Mouse (Mus musculus): ENCODE results near the gene Sh3gl1. TPM values are rescaled to one million over a fixed set of nuclear protein-coding genes. Genes with fewer than 3 reads are reported as not detected.

Sh3gl1 gene
- polyA plus RNA-seq, 1 experiment: 248 TPM

DNA sequence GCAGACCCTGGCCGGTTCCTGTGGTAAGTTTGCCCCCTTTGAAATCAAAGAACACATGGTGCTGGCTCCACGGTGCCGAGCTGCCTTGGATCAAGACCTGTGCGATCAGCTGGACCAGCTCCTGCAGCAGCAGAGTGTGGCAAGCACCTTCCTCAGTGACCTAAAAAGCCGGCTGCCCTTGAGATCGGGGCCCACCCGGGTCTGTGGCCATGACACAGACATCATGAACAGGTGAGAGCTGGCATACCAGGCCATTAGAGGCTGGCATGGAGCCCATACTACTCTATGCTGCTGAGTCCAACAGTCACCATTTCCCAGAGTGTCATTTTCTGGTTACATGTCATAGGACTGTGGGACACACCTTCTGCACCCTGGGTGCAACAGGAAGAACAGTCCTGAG lies 25.6 kb upstream of the Sh3gl1 start:
- no peaks in the 10 kb centered on the region for H3K4me1 ChIP-seq (replicated peaks; ENCODE audit: control insufficient read depth, insufficient read depth, low read length)
- H3K4me3 ChIP-seq (ENCODE audit: control insufficient read depth, insufficient read depth, low read length): no peak overlapping the region
- H3K27ac ChIP-seq (ENCODE audit: control insufficient read depth, insufficient read depth, low read length): no peak overlapping the region
- DNase-seq: no peak
- 94% methylated on average over 7 of the region's 7 CpGs for WGBS
- peaks cover 57% of the 10 kb centered on the region for H3K36me3 ChIP-seq (ENCODE audit: control insufficient read depth, insufficient read depth, low read length)
- TF ChIP-seq CTCF (IDR thresholded peaks at IDR 0.05; ENCODE audit: borderline replicate concordance, control insufficient read depth, extremely low read depth, insufficient read depth, low read length, poor library complexity) (no peak), POLR2A (IDR thresholded peaks at IDR 0.05; ENCODE audit: control insufficient read depth, extremely low read depth, insufficient read depth, low read length, poor library complexity) (no peak)
- H3K27me3 ChIP-seq (ENCODE audit: control insufficient read depth, insufficient read depth, low read length): no peaks in the 10 kb centered on the region

DNA sequence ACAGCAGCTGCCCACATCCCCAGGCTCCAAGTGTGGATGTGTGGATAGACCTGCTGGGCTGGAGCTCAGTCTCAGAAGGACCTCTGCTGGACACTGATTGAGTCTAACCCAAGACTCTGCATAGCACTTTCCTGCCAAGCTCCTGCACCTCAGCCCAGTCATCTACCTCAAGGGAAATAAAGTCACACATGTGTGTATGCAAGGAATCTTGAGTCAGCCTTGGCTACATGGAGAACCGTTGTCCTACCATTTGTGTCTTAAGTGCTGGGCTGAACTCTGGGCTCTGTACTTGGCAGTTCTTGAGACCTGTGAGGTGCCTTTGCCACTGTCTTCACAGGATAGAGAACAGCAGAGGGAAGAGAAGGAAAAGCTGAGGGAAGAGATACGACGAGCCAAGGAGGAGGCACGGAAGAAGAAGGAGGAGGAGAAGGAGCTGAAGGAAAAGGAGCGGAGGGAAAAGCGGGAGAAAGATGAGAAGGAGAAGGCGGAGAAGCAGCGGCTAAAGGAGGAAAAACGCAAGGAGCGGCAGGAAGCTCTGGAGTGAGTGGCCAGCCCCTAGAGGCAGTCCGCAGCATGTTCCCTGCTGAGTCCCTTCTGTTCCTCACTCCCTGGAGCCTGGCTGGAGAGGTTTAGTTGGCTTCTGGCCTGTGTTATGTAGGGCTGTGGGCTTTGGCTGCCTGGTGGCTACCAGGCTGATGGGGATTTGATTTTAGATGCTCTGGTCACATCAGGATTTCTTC lies 21.1 kb upstream of the Sh3gl1 start:
- Histone ChIP-seq H3K27me3 (ENCODE audit: control insufficient read depth, insufficient read depth, low read length) (no peaks in the 10 kb centered on the region), H3K36me3 (ENCODE audit: control insufficient read depth, insufficient read depth, low read length) (peaks cover 40% of the 10 kb centered on the region), H3K4me3 (ENCODE audit: control insufficient read depth, insufficient read depth, low read length) (no peak overlapping the region), H3K4me1 (replicated peaks; ENCODE audit: control insufficient read depth, insufficient read depth, low read length) (no peaks in the 10 kb centered on the region), H3K27ac (ENCODE audit: control insufficient read depth, insufficient read depth, low read length) (no peak overlapping the region)
- no peak for TF ChIP-seq CTCF (IDR thresholded peaks at IDR 0.05; ENCODE audit: borderline replicate concordance, control insufficient read depth, extremely low read depth, insufficient read depth, low read length, poor library complexity)
- TF ChIP-seq POLR2A (IDR thresholded peaks at IDR 0.05; ENCODE audit: control insufficient read depth, extremely low read depth, insufficient read depth, low read length, poor library complexity): no peak
- 95% methylated on average over 11 of the region's 11 CpGs for WGBS
- no peak for DNase-seq

- H3K27ac ChIP-seq (ENCODE audit: control insufficient read depth, insufficient read depth, low read length): no peak overlapping the region
- no peak for TF ChIP-seq CTCF (IDR thresholded peaks at IDR 0.05; ENCODE audit: borderline replicate concordance, control insufficient read depth, extremely low read depth, insufficient read depth, low read length, poor library complexity)
- TF ChIP-seq POLR2A (IDR thresholded peaks at IDR 0.05; ENCODE audit: control insufficient read depth, extremely low read depth, insufficient read depth, low read length, poor library complexity): no peak
- WGBS: 94% methylated on average over 4 of the region's 4 CpGs
Observed at GRCm38 (mm10) chr17:56055945-56056678, 19.7 kb upstream of the Sh3gl1 start.

DNA sequence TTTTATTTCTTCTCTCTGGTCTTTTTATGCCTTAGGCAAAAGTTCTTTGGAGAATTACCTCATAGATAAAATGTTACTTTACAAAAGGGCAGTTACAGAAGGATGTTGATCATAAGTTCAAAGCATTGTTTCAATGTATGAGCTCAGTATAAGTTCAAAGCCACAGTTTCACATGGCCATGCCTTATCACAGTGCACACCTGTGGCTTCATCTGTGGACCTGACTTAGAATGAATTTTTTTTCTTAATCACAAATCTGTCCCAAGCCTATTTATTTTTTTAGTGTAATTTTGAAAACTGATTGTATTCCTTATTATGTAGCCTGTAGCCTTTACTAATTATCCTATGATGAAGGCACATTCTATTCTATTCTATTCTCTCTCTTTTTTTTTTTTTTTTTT lies 18.5 kb upstream of the Sh3gl1 start:
- Histone ChIP-seq H3K27ac (ENCODE audit: control insufficient read depth, insufficient read depth, low read length) (no peak overlapping the region), H3K4me1 (replicated peaks; ENCODE audit: control insufficient read depth, insufficient read depth, low read length) (no peaks in the 10 kb centered on the region), H3K27me3 (ENCODE audit: control insufficient read depth, insufficient read depth, low read length) (no peaks in the 10 kb centered on the region), H3K4me3 (ENCODE audit: control insufficient read depth, insufficient read depth, low read length) (no peak overlapping the region), H3K36me3 (ENCODE audit: control insufficient read depth, insufficient read depth, low read length) (peaks cover 28% of the 10 kb centered on the region)
- DNase-seq: no peak
- TF ChIP-seq POLR2A (IDR thresholded peaks at IDR 0.05; ENCODE audit: control insufficient read depth, extremely low read depth, insufficient read depth, low read length, poor library complexity): no peak
- TF ChIP-seq CTCF (IDR thresholded peaks at IDR 0.05; ENCODE audit: borderline replicate concordance, control insufficient read depth, extremely low read depth, insufficient read depth, low read length, poor library complexity): no peak

More at GRCm38 (mm10) chr17:56055945-56056678, 19.7 kb upstream of the Sh3gl1 start:
- H3K27me3 ChIP-seq (ENCODE audit: control insufficient read depth, insufficient read depth, low read length): no peaks in the 10 kb centered on the region
- DNase-seq: no peak
- no peaks in the 10 kb centered on the region for H3K4me1 ChIP-seq (replicated peaks; ENCODE audit: control insufficient read depth, insufficient read depth, low read length)
- no peak overlapping the region for H3K4me3 ChIP-seq (ENCODE audit: control insufficient read depth, insufficient read depth, low read length)
- peaks cover 26% of the 10 kb centered on the region for H3K36me3 ChIP-seq (ENCODE audit: control insufficient read depth, insufficient read depth, low read length)

GRCm38 (mm10) chr17:56051369-56051768 lies 14.9 kb upstream of the Sh3gl1 start:
- no peaks in the 10 kb centered on the region for H3K27me3 ChIP-seq (ENCODE audit: control insufficient read depth, insufficient read depth, low read length)
- TF ChIP-seq POLR2A (IDR thresholded peaks at IDR 0.05; ENCODE audit: control insufficient read depth, extremely low read depth, insufficient read depth, low read length, poor library complexity) (no peak), CTCF (IDR thresholded peaks at IDR 0.05; ENCODE audit: borderline replicate concordance, control insufficient read depth, extremely low read depth, insufficient read depth, low read length, poor library complexity) (no peak)
- no peaks in the 10 kb centered on the region for H3K4me1 ChIP-seq (replicated peaks; ENCODE audit: control insufficient read depth, insufficient read depth, low read length)
- WGBS: 95% methylated on average over 5 of the region's 5 CpGs
- no peak overlapping the region for H3K27ac ChIP-seq (ENCODE audit: control insufficient read depth, insufficient read depth, low read length)
- H3K4me3 ChIP-seq (ENCODE audit: control insufficient read depth, insufficient read depth, low read length): no peak overlapping the region
- H3K36me3 ChIP-seq (ENCODE audit: control insufficient read depth, insufficient read depth, low read length): peaks cover 27% of the 10 kb centered on the region
- DNase-seq: no peak

DNA sequence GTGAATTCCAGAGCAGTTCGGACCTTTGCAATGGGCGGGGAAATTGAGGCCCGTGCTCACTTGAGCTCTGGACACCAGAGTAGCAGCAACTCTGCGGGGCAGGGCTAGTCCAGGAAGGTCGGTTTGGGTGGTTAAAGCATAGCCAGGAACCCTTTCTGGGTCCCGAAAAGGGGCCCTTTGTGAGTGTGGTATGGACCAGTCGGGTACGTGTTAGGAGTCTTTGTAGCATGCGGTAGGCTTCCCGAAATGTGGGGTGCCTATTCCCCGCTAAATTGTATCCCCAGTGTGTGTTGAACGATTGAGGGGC lies 4.4 kb upstream of the Sh3gl1 start:
- Histone ChIP-seq H3K27me3 (ENCODE audit: control insufficient read depth, insufficient read depth, low read length) (no peaks in the 10 kb centered on the region), H3K4me3 (ENCODE audit: control insufficient read depth, insufficient read depth, low read length) (peak overlapping the region; percentile 52), H3K27ac (ENCODE audit: control insufficient read depth, insufficient read depth, low read length) (no peak overlapping the region), H3K4me1 (replicated peaks; ENCODE audit: control insufficient read depth, insufficient read depth, low read length) (peaks cover 10% of the 10 kb centered on the region), H3K36me3 (ENCODE audit: control insufficient read depth, insufficient read depth, low read length) (no peaks in the 10 kb centered on the region)
- WGBS: 2% methylated on average over 12 of the region's 12 CpGs
- no peak for DNase-seq
- no peak for TF ChIP-seq POLR2A (IDR thresholded peaks at IDR 0.05; ENCODE audit: control insufficient read depth, extremely low read depth, insufficient read depth, low read length, poor library complexity)
- no peak for TF ChIP-seq CTCF (IDR thresholded peaks at IDR 0.05; ENCODE audit: borderline replicate concordance, control insufficient read depth, extremely low read depth, insufficient read depth, low read length, poor library complexity)

All from thymus, adult 2 months (tissue).